Mouse (Mus musculus) intestine, postnatal 0 days (tissue): ENCODE data around the gene Armcx1. TPM values are rescaled to one million over a fixed set of nuclear protein-coding genes. Genes with fewer than 3 reads are reported as not detected.
A peak's percentile ranks its signal among the peaks of the same experiment; 100 is the strongest.

Source experiments
- ATAC-seq: fragments of 200-750 bp; cut with Nextera tagmentation; 2 replicates; pipeline ENCODE4 v1.8.0; 2017; ENCODE audit warnings: mild to moderate bottlenecking, moderate TSS enrichment, moderate library complexity
- H3K27ac ChIP-seq: fragments of 300-500 bp; sonication (generic); 2 replicates; pipeline ENCODE4 v1.5.1; 2014; ENCODE audit warnings: mild to moderate bottlenecking, low read depth, low read length, moderate library complexity
- H3K27me3 ChIP-seq: fragments of 300-500 bp; sonication (generic); replicated peaks from 2 replicates; pipeline ENCODE4 v1.6.1; 2014; ENCODE audit warnings: low read length, mixed read lengths; ENCODE audit not compliant: control insufficient read depth, insufficient read depth
- H3K36me3 ChIP-seq: fragments of 300-500 bp; sonication (generic); 2 replicates; pipeline ENCODE4 v1.6.1; 2014; ENCODE audit warnings: mild to moderate bottlenecking, moderate library complexity; ENCODE audit not compliant: control insufficient read depth, insufficient read depth
- H3K4me1 ChIP-seq: fragments of 300-500 bp; sonication (generic); replicated peaks from 2 replicates; pipeline ENCODE4 v1.6.1; 2014; ENCODE audit warnings: antibody characterized with exemption, low read length, mixed read lengths; ENCODE audit not compliant: control insufficient read depth, insufficient read depth
- H3K4me2 ChIP-seq: fragments of 300-500 bp; sonication (generic); replicated peaks from 2 replicates; pipeline ENCODE4 v1.6.1; 2014; ENCODE audit warnings: low read depth, mild to moderate bottlenecking, moderate library complexity
- H3K4me3 ChIP-seq: fragments of 300-500 bp; sonication (generic); 2 replicates; pipeline ENCODE4 v1.5.1; 2014; ENCODE audit warnings: low read depth, low read length
- H3K9ac ChIP-seq: fragments of 300-500 bp; sonication (generic); 2 replicates; pipeline ENCODE4 v1.6.1; 2014; ENCODE audit warnings: mild to moderate bottlenecking, low read depth, low read length
- H3K9me3 ChIP-seq: fragments of 300-500 bp; sonication (generic); 2 replicates; pipeline ENCODE4 v1.6.1; 2016; ENCODE audit warnings: mixed run types; ENCODE audit not compliant: control insufficient read depth
- CTCF ChIP-seq: sonication (generic); IDR thresholded peaks from 2 replicates; pipeline ENCODE4 v1.5.1; 2016; ENCODE audit warnings: low read depth, mild to moderate bottlenecking, control low read depth, antibody characterized with exemption, moderate library complexity
- WGBS: fragments of 180-500 bp; shearing (Covaris S2); extraction: QIAGEN DNeasy Blood & Tissue Kit; methylation state at CpG from one replicate; pipeline ENCODE4 v1.1.7; 2014; 5-methylcytosine and 5-hydroxymethylcytosine counted together
- polyA plus RNA-seq: library from polyadenylated mRNA; unstranded; fragments of >200 nt; fragmentation: Nextera tagmentation; extraction: Ambion mirVana; gene quantifications from 2 replicates; pipeline ENCODE4 v1.2.1, GENCODE M21; 2015

Armcx1 gene
- 12.1 and 12.9 TPM in 2 replicates for polyA plus RNA-seq

DNA sequence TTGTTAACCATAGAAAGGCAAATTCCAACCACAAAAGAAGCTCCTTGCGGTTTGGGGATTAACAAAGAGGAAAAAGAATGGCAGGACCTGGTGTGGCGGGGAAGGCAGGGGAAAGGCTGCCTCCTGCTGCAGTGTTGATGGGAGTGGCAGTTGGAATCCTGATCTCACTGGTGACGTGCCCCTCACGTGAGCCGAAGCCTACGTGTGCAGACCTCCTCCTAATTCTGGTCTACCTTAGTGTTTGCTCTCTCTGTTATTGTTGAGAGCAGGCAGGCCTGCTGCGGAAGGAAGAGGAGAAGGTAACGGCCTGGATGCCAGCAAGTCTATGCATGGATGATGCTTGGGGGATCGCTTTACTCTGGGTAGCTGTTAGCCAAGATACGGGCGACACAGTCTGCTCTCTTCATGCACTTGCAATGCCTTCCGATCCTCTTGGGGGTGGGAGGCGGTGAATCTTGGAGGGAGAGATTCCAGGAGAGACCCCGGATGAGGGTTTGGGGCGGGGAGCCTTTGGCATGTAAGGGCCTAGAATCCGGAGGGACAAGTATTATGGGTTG is at the start of gene Armcx1:
TSS of gene Armcx1 (plus strand) at position 212 of the 557 bp plus-strand sequence.
- Histone ChIP-seq H3K27ac (peak within 1 kb of the TSS; percentile 36), H3K36me3 (no peaks in the 10 kb centered on the region), H3K9me3 (no peaks in the 10 kb centered on the region), H3K4me1 (no peaks in the 10 kb centered on the region), H3K9ac (peak within 1 kb of the TSS; percentile 40; the same call in 1 of the 2 replicates), H3K4me3 (peak within 1 kb of the TSS; percentile 46), H3K4me2 (peak within 1 kb of the TSS; percentile 71), H3K27me3 (no peaks in the 10 kb centered on the region)
- peak; percentile 81 for ATAC-seq
- TF ChIP-seq CTCF: peak; percentile 43
- 21% methylated on average over 16 of the region's 16 CpGs for WGBS

GRCm38 (mm10) chrX:134675022-134675421 is 42.7 kb upstream of the Armcx1 start:
- Histone ChIP-seq H3K9ac (no peak overlapping the region), H3K27me3 (no peaks in the 10 kb centered on the region), H3K4me3 (no peak overlapping the region), H3K36me3 (no peaks in the 10 kb centered on the region), H3K4me1 (no peaks in the 10 kb centered on the region), H3K9me3 (no peaks in the 10 kb centered on the region), H3K4me2 (no peak overlapping the region), H3K27ac (no peak overlapping the region)
- no peak for ATAC-seq
- no peak for TF ChIP-seq CTCF
- WGBS: 57% methylated on average over 5 of the region's 5 CpGs

GRCm38 (mm10) chrX:134675959-134676358 is 41.8 kb upstream of the Armcx1 start:
- Histone ChIP-seq H3K9ac (no peak overlapping the region), H3K9me3 (no peaks in the 10 kb centered on the region), H3K27me3 (no peaks in the 10 kb centered on the region), H3K4me2 (no peak overlapping the region), H3K36me3 (no peaks in the 10 kb centered on the region), H3K27ac (no peak overlapping the region), H3K4me3 (no peak overlapping the region), H3K4me1 (no peaks in the 10 kb centered on the region)
- no peak for TF ChIP-seq CTCF
- ATAC-seq: no peak
- WGBS: 87% methylated on average over 1 of the region's 1 CpGs

GRCm38 (mm10) chrX:134684936-134685335 is 32.8 kb upstream of the Armcx1 start:
- no peak overlapping the region for H3K27ac ChIP-seq
- H3K4me3 ChIP-seq: 0 out of 2 replicates have a peak overlapping the region, but pooled peaks have one; percentile 9
- no peak overlapping the region for H3K4me2 ChIP-seq
- 44% methylated on average over 5 of the region's 5 CpGs for WGBS
- no peak for ATAC-seq
- no peaks in the 10 kb centered on the region for H3K4me1 ChIP-seq
- H3K36me3 ChIP-seq: no peaks in the 10 kb centered on the region
- no peak overlapping the region for H3K9ac ChIP-seq
- TF ChIP-seq CTCF: no peak
- H3K9me3 ChIP-seq: no peaks in the 10 kb centered on the region
- H3K27me3 ChIP-seq: 0 out of 2 replicates have a peak, but pooled peaks cover 3% of the 10 kb centered on the region

GRCm38 (mm10) chrX:134686267-134686666 is 31.5 kb upstream of the Armcx1 start, which contains the start of gene Armcx4:
Gene Armcx4 (plus strand): TSS chrX:134686519.
- Histone ChIP-seq H3K27me3 (0 out of 2 replicates have a peak, but pooled peaks cover 3% of the 10 kb centered on the region), H3K4me3 (peak within 1 kb of the TSS; percentile 43), H3K4me2 (peak within 1 kb of the TSS; percentile 63), H3K4me1 (no peaks in the 10 kb centered on the region), H3K9ac (peak within 1 kb of the TSS; percentile 31; the same call in 1 of the 2 replicates), H3K27ac (peak within 1 kb of the TSS; percentile 71), H3K36me3 (no peaks in the 10 kb centered on the region), H3K9me3 (no peaks in the 10 kb centered on the region)
- peak; percentile 68 for ATAC-seq
- 20% methylated on average over 32 of the region's 33 CpGs for WGBS
- TF ChIP-seq CTCF: peak; percentile 41

DNA sequence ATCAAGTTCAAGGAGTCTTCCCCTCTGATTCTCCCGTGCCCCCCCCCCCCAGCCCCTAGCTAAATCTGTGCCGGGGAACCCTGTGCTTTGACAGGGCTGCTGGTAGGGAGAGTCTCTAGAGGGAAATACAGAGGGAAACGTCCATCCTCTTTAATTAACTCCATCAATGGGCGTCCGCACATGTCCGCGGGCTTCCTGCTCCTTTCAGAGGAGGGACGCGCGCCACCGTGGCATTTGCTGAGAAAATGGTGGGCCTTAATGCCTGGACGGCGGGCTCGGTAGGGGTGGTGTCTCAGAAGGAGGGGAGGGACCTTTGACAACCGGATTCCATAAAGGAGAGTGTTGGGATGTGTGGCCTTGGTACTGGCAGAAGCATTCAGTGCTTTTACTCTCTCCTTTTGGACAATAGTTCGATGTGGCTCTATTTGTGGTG is 31.0 kb upstream of the Armcx1 start:
- H3K36me3 ChIP-seq: no peaks in the 10 kb centered on the region
- no peak for TF ChIP-seq CTCF
- 23% methylated on average over 16 of the region's 16 CpGs for WGBS
- peak overlapping the region; percentile 63 for H3K4me2 ChIP-seq
- ATAC-seq: no peak
- H3K9ac ChIP-seq: peak overlapping the region; percentile 31; the same call in 1 of the 2 replicates
- H3K27ac ChIP-seq: peak overlapping the region; percentile 71
- no peaks in the 10 kb centered on the region for H3K4me1 ChIP-seq
- peak overlapping the region; percentile 43 for H3K4me3 ChIP-seq
- no peaks in the 10 kb centered on the region for H3K9me3 ChIP-seq
- H3K27me3 ChIP-seq: 0 out of 2 replicates have a peak, but pooled peaks cover 3% of the 10 kb centered on the region
